Mouse (Mus musculus): Measurements from ENCODE around the gene Gm28036.

The Gm28036 gene

DNA sequence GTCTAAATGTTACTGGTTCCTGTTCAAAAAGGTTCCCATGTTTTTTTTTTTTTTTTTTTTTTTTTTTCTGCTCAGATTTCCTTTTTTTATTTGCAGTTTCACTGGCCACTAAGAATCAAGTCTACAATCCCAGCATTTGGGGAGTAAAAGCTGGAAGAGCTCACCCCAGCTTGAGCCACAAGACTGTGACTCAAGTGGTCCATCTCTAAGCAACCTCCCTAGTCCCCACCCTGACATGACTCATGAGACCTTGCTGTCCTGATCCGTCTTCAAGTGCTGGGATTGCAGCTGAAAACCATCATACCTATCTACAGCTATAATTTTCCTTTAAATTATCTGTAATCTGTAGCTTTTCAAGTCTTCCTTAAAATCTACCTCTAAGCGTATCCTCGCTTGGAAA is 42.4 kb downstream of the Gm28036 start:
- DNase-seq (ENCODE audit: low read depth, low spot score) = no peak

GRCm38 (mm10) chr2:156080391-156080790 is 46.5 kb downstream of the Gm28036 start:
- DNase-seq (ENCODE audit: low read depth, low spot score) = no peak

- DNase-seq (ENCODE audit: low read depth, low spot score) = no peak
Observed at GRCm38 (mm10) chr2:156079674-156080073, 47.2 kb downstream of the Gm28036 start.

GRCm38 (mm10) chr2:156079183-156079560 is 47.7 kb downstream of the Gm28036 start:
- DNase-seq (ENCODE audit: low read depth, low spot score) = no peak

DNA sequence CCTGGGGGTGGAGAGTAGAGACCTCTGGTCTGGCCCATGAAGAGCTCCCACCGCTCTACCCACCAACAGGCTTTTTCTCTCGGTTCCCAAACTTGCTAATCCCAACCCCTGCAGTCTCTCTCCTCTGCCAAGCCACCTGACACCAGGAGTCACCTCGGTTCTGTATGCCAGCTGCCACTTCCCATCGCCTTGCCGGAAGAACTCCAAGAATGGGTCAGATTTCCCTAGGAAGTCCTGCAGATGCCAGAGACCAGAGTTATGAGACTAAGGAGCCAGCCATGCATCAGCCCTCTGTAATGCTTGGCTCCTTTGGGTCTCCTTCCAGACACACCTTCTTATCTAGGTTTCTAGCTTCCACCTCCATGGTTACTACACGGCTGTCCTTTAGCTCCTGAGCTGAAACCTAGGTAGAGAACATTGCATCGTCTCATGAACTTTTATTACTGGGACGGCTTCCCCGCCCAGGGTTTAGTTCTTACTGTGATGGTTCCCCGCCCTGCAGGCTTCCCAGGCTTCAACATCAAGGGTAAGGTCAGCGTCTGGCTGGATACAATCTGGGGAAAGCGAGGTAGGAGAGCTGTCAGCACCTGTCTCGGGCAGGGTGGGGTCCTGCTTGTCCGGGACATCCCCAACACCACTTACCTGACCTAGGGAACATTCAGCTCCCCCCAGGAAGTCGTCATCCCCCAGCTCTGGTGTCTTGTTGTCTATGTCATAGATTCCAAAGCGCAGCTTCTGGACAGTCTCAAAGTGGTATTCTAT is 48.3 kb downstream of the Gm28036 start:
- DNase-seq (ENCODE audit: low read depth, low spot score) = no peak

DNA sequence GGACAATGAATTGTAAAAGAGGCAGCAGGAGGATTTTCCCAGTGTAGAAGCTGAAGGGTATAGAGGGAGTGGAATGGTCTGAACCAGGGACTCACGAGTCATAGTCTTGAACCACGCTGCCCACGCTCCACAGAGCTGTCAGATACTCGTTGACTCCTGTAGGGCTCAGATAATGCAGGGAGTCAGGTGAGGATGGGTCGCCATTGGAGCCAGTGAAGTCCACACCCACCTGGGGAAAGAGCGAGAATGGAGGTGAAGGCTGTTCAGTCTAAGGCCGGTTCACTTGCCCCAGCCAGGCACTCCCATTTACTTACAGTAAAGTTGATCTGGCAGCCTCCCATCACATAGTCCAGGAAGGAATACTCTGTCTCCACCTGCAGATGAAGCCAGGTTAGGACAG is 49.4 kb downstream of the Gm28036 start:
- no peak for DNase-seq (ENCODE audit: low read depth, low spot score)

- DNase-seq (ENCODE audit: low read depth, low spot score) = no peak
Observed at GRCm38 (mm10) chr2:156073725-156074124, 53.2 kb downstream of the Gm28036 start.

DNA sequence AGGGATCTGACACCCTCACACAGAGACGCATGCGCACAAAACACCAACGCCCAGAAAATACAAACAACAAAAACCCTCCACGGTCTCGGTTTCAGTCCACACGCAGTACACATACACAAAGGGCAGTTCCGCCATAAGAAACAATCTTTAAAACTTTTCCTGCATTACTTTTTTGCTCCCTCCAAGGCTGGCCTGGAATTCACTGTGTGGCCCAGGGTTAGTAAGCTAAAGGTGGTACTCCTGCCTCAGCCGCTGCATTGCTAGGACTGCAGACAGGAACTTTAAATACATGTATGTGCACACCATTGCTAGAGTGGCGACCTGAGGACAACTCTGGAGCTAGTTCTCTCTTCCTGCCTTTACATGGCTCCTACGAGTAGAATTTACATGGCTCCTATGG is 55.7 kb downstream of the Gm28036 start:
- no peak for DNase-seq (ENCODE audit: low read depth, low spot score)

- DNase-seq (ENCODE audit: low read depth, low spot score) = no peak
Observed at GRCm38 (mm10) chr2:156067916-156068315, 59.0 kb downstream of the Gm28036 start.

DNA sequence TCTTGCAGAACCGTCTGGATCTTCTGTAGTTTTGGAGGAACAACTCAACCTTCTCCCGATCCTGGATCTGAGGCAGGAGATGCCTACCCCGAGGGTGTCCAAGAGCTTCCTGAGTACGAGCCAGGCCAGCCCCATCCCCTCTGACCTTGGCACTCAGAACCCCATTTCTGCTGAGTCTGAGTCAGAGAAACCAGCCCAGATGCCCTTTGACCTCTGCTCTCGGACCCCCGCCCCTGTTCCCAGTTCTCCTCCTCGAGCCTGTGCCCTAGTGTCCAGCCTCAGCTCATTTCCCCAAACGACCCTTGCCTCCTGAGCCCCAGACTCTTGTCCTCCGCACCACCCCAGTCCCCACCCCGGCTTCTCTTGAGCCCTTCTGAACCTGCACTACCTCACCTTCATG is 60.8 kb downstream of the Gm28036 start:
- DNase-seq (ENCODE audit: low read depth, low spot score) = no peak

GRCm38 (mm10) chr2:156065099-156066041 is 61.5 kb downstream of the Gm28036 start, which contains the start of gene Spag4:
TSS of gene Spag4 (plus strand) at chr2:156065175.
- DNase-seq (ENCODE audit: low read depth, low spot score) = peak; percentile 85

GRCm38 (mm10) chr2:156052816-156053215 is 74.1 kb downstream of the Gm28036 start, which contains the start of gene Fer1l4:
TSS of gene Fer1l4 (minus strand) at chr2:156052947.
- DNase-seq (ENCODE audit: low read depth, low spot score) = no peak

DNA sequence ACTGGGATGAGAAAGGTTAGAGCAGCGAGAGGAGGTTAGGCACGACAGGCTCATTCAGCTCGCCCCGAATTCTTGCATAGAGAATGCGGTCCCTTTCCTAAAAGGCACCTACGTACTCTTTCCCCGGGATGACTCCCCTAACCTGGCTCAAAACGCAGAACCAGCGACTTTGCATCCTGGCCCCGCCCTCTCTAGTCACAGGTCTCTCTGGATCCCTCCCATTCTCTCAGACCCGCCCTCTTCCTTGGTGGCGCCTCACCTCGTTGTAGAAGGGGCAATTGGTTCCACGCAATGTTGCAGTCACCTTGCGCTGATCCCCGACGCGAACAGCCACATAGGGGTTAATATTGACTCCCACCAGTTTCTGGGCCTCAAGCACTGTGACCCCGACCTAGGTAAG is 79.0 kb downstream of the Gm28036 start:
- no peak for DNase-seq (ENCODE audit: low read depth, low spot score)

DNA sequence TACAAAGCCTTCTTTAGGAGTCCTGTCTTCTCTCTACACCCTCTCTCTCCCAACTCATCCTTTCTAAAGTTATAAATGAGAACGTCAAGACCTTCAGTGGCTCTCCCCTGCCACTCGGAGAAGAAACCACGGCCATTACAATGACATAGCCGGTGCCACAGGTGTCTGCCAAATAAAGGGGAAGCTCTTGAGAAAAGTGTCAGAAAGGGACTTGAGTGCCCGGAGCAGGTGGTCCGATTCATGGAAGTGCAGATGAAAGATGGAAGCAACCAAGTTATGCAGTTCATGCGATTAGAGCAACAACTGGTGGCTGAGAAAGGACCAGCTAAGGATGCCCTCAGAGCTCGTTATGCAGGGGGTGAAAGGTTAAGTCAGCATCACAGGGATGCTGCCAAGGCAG is 84.0 kb downstream of the Gm28036 start:
- DNase-seq (ENCODE audit: low read depth, low spot score) = no peak

GRCm38 (mm10) chr2:156039390-156039789 is 87.5 kb downstream of the Gm28036 start:
- no peak for DNase-seq (ENCODE audit: low read depth, low spot score)

DNA sequence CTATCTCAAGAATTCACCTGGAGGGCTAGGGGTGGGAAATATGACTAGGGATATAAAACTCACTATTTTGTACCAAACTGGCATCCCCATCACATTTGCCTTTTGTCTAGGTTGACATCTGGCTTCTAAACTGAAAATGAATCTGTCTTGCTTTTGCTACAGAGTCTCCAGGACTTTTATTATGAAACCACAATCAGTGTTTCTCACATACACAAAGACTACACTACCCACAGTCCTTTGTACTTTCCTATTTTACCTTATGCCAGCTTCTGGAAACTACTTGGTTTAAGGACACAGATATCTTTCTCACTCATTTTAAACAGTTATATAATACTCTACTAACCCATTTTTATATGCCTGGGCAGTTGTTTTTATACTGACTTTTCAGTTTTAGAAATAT is 101.4 kb downstream of the Gm28036 start:
- no peak for DNase-seq (ENCODE audit: low read depth, low spot score)

Data from forelimb bud, embryonic 11.5 days (tissue).